Mouse (Mus musculus) liver, adult 2 months (tissue): ENCODE results near the gene Ppp2r3c.

Source experiments
- CTCF ChIP-seq: fragments of 200-500 bp; IDR thresholded peaks from 2 replicates; pipeline ENCODE4 v1.5.1; 2011; ENCODE audit warnings: low read depth, low read length, control low read depth
- POLR2A ChIP-seq: fragments of 200-500 bp; IDR thresholded peaks from 2 replicates; pipeline ENCODE4 v1.6.1; 2011; ENCODE audit warnings: low read length, control low read depth; ENCODE audit not compliant: insufficient read depth; ENCODE audit errors: extremely low read depth

GRCm38 (mm10) chr12:55308731-55309130 lies 5.9 kb upstream of the Ppp2r3c start:
- no peak for TF ChIP-seq CTCF
- no peak for TF ChIP-seq POLR2A
